Mouse (Mus musculus) liver, adult 2 months (tissue): ENCODE results near the gene Scaf11. TPM values are rescaled to one million over a fixed set of nuclear protein-coding genes. Genes with fewer than 3 reads are reported as not detected.
"Not testable (repeated sequence)": the region's sequence is repeated elsewhere in the genome, so short reads cannot be mapped to it uniquely, and the experiment has no call there.

Source experiments
- DNase-seq: peaks from one replicate; pipeline ENCODE4 v3.0.0-alpha.2; 2011; ENCODE audit warnings: low read depth, low spot score; ENCODE audit errors: extremely low read depth
- H3K27ac ChIP-seq: fragments of 200-500 bp; replicated peaks from 2 replicates; pipeline ENCODE4 v1.5.1; 2012; ENCODE audit warnings: low read depth, mild to moderate bottlenecking, control low read depth, inconsistent platforms, low read length; ENCODE audit not compliant: insufficient read depth
- H3K27me3 ChIP-seq: fragments of 200-500 bp; 2 replicates; pipeline ENCODE4 v1.6.1; 2012; ENCODE audit warnings: mild to moderate bottlenecking, moderate library complexity, low read length, inconsistent platforms; ENCODE audit not compliant: control insufficient read depth, insufficient read depth
- H3K36me3 ChIP-seq: fragments of 200-500 bp; 2 replicates; pipeline ENCODE4 v1.6.1; 2012; ENCODE audit warnings: low read length, inconsistent platforms; ENCODE audit not compliant: control insufficient read depth, insufficient read depth
- H3K4me1 ChIP-seq: fragments of 200-500 bp; 2 replicates; pipeline ENCODE4 v1.6.1; 2011; ENCODE audit warnings: low read length; ENCODE audit not compliant: control insufficient read depth, insufficient read depth
- H3K4me3 ChIP-seq: fragments of 200-500 bp; 2 replicates; pipeline ENCODE4 v1.5.1; 2011; ENCODE audit warnings: low read depth, mild to moderate bottlenecking, control low read depth, low read length, moderate library complexity; ENCODE audit not compliant: insufficient read depth
- H3K79me2 ChIP-seq: fragments of 200-500 bp; 2 replicates; pipeline ENCODE4 v1.6.1; 2012; ENCODE audit warnings: inconsistent platforms, mild to moderate bottlenecking, low read length, moderate library complexity; ENCODE audit not compliant: control insufficient read depth, insufficient read depth
- H3K9ac ChIP-seq: fragments of 200-500 bp; 2 replicates; pipeline ENCODE4 v1.6.1; 2012; ENCODE audit warnings: low read depth, mild to moderate bottlenecking, control low read depth, inconsistent platforms, low read length
- CTCF ChIP-seq: fragments of 200-500 bp; IDR thresholded peaks from 2 replicates; pipeline ENCODE4 v1.5.1; 2011; ENCODE audit warnings: low read depth, low read length, control low read depth
- POLR2A ChIP-seq: fragments of 200-500 bp; IDR thresholded peaks from 2 replicates; pipeline ENCODE4 v1.6.1; 2011; ENCODE audit warnings: low read length, control low read depth; ENCODE audit not compliant: insufficient read depth; ENCODE audit errors: extremely low read depth
- WGBS: fragments of 180-500 bp; shearing (Covaris S2); methylation state at CpG from one replicate; pipeline ENCODE4 v1.1.7; 2018; 5-methylcytosine and 5-hydroxymethylcytosine counted together
- polyA plus RNA-seq: library from polyadenylated mRNA; depleted of rRNA; stranded (reverse); fragments of >200 nt; gene quantifications from 2 replicates; pipeline ENCODE4 v1.2.3, GENCODE M21; 2012
- total RNA-seq: library from RNA; depleted of rRNA; stranded (reverse); fragments of >200 nt; gene quantifications from 2 replicates; pipeline ENCODE4 v1.2.3, GENCODE M21; 2014

Scaf11 gene
- total and polyA plus RNA-seq, 2 experiments = 12.1 to 29.2 TPM

DNA sequence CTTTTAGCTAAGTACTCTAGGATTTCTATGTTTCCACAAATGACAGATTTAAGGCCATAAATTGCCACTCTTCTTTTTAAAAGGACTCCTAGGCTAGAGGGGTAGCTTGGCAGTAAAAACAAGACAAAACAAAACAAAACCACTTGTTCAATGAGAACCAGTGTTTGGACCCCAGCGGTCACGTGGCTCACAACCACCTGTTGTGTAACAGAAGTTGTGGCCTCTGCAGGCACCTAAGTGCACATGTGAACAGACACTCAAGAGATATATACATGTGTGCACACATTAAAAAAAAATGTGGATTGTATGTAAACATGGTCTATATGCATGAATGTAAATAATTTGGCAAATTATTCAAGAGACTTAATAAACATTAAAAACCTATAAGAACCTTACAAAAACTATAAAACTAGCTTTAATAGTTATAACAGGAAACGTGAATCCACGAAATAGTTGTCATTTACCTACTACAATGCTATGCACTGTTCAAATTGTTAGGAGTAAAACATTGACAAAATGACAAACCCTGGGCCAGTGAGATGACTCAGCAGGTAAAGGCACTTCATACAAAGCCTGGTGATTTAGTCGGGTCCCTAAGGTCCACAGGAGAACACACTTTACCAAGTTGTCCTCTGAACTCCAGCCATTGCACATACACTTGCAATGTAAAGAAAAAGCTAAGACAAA, 3.8 kb downstream of the Scaf11 start:
- Histone ChIP-seq H3K9ac (no peak overlapping the region), H3K4me1 (peaks cover 25% of the 10 kb centered on the region), H3K27ac (peak overlapping the region; percentile 95), H3K36me3 (no peaks in the 10 kb centered on the region), H3K27me3 (no peaks in the 10 kb centered on the region), H3K4me3 (0 out of 2 replicates have a peak overlapping the region, but pooled peaks have one; percentile 10), H3K79me2 (peaks cover 19% of the 10 kb centered on the region)
- no peak for TF ChIP-seq CTCF
- no peak for TF ChIP-seq POLR2A
- WGBS = 18% methylated on average over 5 of the region's 5 CpGs
- peak; percentile 76 for DNase-seq

DNA sequence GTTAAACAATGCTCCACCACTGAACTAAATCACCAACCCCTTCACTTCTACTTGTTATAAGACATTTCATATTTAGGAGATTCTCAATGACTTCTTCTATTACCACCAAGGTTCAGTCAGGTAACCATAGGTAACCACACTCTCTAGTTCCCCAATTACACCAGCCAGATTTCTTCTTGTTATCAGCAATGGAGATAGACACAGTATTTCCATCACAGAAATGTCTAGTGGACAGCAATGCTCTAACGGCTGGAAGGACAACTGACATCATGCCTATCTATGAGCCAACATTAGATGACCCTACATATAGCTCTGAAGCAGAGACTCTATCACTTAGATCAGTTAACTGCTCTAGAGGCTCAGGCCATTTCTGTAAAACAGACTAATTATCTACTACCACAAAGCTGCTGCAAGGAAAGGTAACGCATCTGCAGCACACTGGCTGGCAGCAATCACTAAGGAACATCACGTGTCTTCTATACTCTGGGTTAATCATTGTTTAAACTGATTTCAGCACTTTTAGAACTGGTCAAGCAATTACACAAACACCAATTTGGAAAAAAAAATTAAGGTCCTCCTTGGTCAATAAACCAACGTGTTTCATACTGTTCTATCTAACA, 4.9 kb downstream of the Scaf11 start:
- WGBS = 11% methylated on average over 4 of the region's 4 CpGs
- DNase-seq = peak; percentile 94
- peak overlapping the region; percentile 95 for H3K27ac ChIP-seq
- H3K27me3 ChIP-seq = no peaks in the 10 kb centered on the region
- H3K4me1 ChIP-seq = peaks cover 26% of the 10 kb centered on the region
- TF ChIP-seq POLR2A (no peak), CTCF (no peak)
- H3K36me3 ChIP-seq = peaks cover 4% of the 10 kb centered on the region; the same call in 1 of the 2 replicates
- H3K79me2 ChIP-seq = peaks cover 27% of the 10 kb centered on the region
- peak overlapping the region; percentile 16; the same call in 1 of the 2 replicates for H3K4me3 ChIP-seq
- no peak overlapping the region; the same call in 1 of the 2 replicates for H3K9ac ChIP-seq

DNA sequence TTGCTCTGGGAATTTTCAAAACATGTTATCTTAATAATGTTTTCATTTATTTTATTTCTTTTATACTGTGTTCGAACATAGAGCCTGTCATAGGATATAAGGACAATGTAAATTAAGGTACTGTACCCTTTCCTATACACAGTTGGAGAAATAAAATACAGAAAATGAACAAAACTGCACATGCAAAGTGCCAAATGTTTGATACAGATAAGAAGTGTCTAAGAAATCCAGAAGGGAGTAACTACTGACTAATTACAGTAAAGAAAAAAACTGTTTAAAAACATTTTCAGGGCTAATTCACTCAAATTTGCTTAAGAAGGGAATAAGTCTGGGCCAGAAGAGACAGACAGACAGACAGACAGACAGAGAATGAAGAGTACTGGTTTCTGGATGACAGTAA, 7.3 kb downstream of the Scaf11 start:
- Histone ChIP-seq H3K9ac (no peak overlapping the region), H3K36me3 (peaks cover 6% of the 10 kb centered on the region; the same call in 1 of the 2 replicates), H3K4me1 (peaks cover 28% of the 10 kb centered on the region), H3K27ac (no peak overlapping the region), H3K4me3 (no peak overlapping the region), H3K79me2 (peaks cover 30% of the 10 kb centered on the region), H3K27me3 (no peaks in the 10 kb centered on the region)
- 81% methylated on average over 1 of the region's 1 CpGs for WGBS
- TF ChIP-seq POLR2A (no peak), CTCF (no peak)
- no peak for DNase-seq

DNA sequence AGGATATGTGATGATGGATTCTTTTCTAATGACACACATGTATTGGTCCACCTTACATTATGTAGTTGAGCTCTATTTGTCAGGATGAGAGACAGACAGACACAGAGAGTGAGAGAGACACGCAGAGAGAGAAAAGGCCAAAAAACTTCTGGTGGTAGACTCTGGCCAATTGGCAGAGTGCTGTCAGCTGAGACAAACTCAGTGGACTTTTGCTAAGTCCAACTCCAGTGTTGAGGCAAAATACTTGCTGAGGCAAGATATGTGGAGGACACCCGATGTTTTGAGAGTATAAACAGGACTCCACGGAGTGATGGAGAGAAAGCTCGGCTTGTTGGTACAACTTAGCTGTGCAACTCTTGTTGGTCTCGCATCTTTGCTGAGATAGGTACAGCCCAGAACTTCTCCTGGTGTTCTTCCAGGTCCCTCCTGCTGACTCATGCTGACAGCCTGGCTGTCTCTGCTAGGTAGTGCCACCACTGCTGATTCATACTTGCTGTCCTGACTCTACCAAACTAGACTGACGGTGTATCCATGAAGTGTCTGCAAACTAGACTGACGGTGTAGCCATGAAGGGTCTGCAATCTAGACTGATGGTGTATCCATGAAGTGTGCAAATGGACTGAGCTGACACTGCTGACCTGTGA, 11.9 kb downstream of the Scaf11 start:
- Histone ChIP-seq H3K36me3 (peaks cover 24% of the 10 kb centered on the region), H3K4me3 (no peak overlapping the region), H3K27ac (peak overlapping the region; percentile 51), H3K4me1 (peaks cover 11% of the 10 kb centered on the region), H3K79me2 (peaks cover 42% of the 10 kb centered on the region), H3K27me3 (no peaks in the 10 kb centered on the region), H3K9ac (peak overlapping the region; percentile 42; the same call in 1 of the 2 replicates)
- TF ChIP-seq POLR2A = no peak
- peak; percentile 18; the same call in 1 of the 2 replicates for TF ChIP-seq CTCF
- DNase-seq = peak; percentile 82
- WGBS = 30% methylated on average over 7 of the region's 7 CpGs

DNA sequence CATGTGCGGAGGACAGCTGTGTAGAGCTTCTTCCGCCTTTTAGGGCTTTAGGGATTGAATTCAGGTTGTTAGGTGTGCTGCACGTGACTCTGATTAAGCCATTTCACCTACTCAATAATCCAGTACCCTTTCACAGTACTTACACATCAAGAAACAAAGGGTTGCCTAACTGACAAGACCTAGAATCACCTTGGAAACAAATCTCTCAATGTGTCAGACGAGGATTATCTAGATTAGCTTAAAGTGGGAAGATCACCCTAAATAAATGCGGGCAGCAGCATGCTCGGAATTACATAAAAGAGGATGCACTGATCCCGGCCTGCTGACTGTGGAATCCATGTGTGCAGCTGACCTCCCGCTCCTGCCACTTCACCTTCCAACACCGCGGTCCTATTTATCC, 13.9 kb downstream of the Scaf11 start:
- Histone ChIP-seq H3K36me3 (peaks cover 33% of the 10 kb centered on the region), H3K27me3 (no peaks in the 10 kb centered on the region), H3K4me3 (no peak overlapping the region), H3K4me1 (peaks cover 11% of the 10 kb centered on the region), H3K79me2 (peaks cover 39% of the 10 kb centered on the region), H3K9ac (no peak overlapping the region), H3K27ac (no peak overlapping the region)
- 89% methylated on average over 10 of the region's 10 CpGs for WGBS
- TF ChIP-seq CTCF = no peak
- no peak for TF ChIP-seq POLR2A
- no peak for DNase-seq

DNA sequence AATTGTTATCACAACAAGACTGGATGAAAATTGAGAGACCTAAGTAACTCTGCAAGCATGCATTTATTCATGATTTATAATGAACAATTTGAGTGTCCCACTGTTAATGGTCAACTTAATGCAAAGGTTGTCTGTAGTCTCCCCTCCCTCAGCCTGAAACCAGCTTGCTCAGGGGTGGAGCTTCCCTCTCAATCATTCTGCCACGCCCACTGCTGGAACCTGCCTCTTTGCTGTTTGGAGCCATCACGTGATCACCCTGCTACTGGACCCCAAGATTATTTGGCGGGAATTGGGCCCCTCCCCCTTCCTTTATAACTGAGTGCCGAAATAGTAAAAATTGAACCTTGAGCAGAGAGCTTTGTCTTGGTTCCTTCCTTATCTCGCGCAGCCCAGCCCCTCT, 19.2 kb downstream of the Scaf11 start:
- H3K27me3 ChIP-seq, DNase-seq, H3K4me3 ChIP-seq, H3K9ac ChIP-seq, H3K27ac ChIP-seq, H3K4me1 ChIP-seq: not testable (repeated sequence)
- peaks cover 16% of the 10 kb centered on the region; the same call in 1 of the 2 replicates for H3K79me2 ChIP-seq
- WGBS = 89% methylated on average over 6 of the region's 6 CpGs
- H3K36me3 ChIP-seq = peaks cover 33% of the 10 kb centered on the region
